Mouse (Mus musculus): ENCODE data around the gene Aup1.

Aup1 gene

DNA sequence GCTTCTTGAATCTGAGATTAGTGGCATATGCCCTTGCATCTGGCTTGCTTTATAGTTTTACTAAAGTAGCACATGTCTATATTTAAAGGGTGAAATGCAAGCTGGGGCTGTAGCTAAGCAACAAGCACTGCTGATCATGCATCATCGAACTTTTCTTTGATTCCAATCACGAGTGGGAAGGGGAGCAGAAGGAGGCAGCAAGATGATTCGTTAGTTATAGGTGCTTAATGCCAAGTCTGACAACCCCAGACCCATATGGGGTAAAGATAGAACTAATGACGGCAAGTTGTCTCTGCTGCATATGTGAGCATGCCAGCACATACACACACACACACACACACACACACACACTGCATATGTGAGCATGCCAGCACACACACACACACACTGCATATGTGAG, 49.8 kb downstream of the Aup1 start:
- no peak for DNase-seq (ENCODE audit: low spot score in 2 of 2)
